Mouse (Mus musculus) kidney, embryonic 16.5 days (tissue): ENCODE data around the gene Mmaa. TPM values are rescaled to one million over a fixed set of nuclear protein-coding genes. Genes with fewer than 3 reads are reported as not detected.

ENCODE experiments used
- ATAC-seq: fragments of 200-750 bp; cut with Nextera tagmentation; 2 replicates; pipeline ENCODE4 v1.8.0; 2017; ENCODE audit warnings: moderate TSS enrichment; ENCODE audit not compliant: low FRiP score, low TSS enrichment
- H3K27ac ChIP-seq: fragments of 300-500 bp; sonication (generic); 2 replicates; pipeline ENCODE4 v1.5.1; 2014; ENCODE audit warnings: low read length
- H3K27me3 ChIP-seq: fragments of 300-500 bp; sonication (generic); 2 replicates; pipeline ENCODE4 v1.6.1; 2014; ENCODE audit warnings: low read length, control low read depth, mixed read lengths; ENCODE audit not compliant: insufficient read depth
- H3K36me3 ChIP-seq: fragments of 300-500 bp; sonication (generic); 2 replicates; pipeline ENCODE4 v1.6.1; 2014; ENCODE audit warnings: low read length, control low read depth, mixed read lengths; ENCODE audit not compliant: insufficient read depth
- H3K4me1 ChIP-seq: fragments of 300-500 bp; sonication (generic); 2 replicates; pipeline ENCODE4 v1.6.1; 2014; ENCODE audit warnings: low read length, control low read depth, mixed read lengths; ENCODE audit not compliant: insufficient read depth
- H3K4me2 ChIP-seq: fragments of 300-500 bp; sonication (generic); replicated peaks from 2 replicates; pipeline ENCODE4 v1.6.1; 2014; ENCODE audit warnings: low read depth, low read length
- H3K4me3 ChIP-seq: fragments of 300-500 bp; sonication (generic); 2 replicates; pipeline ENCODE4 v1.5.1; 2014; ENCODE audit warnings: mild to moderate bottlenecking, low read length
- H3K9ac ChIP-seq: fragments of 300-500 bp; sonication (generic); replicated peaks from 2 replicates; pipeline ENCODE4 v1.6.1; 2014; ENCODE audit warnings: low read length
- H3K9me3 ChIP-seq: fragments of 300-500 bp; sonication (generic); 2 replicates; pipeline ENCODE4 v1.6.1; 2016; ENCODE audit warnings: low read length, control low read depth
- WGBS: fragments of 180-500 bp; shearing (Covaris S2); extraction: QIAGEN DNeasy Blood & Tissue Kit; methylation state at CpG from one replicate; pipeline ENCODE4 v1.1.7; 2014; 5-methylcytosine and 5-hydroxymethylcytosine counted together
- polyA plus RNA-seq: library from polyadenylated mRNA; unstranded; fragments of >200 nt; fragmentation: Nextera tagmentation; extraction: Ambion mirVana; gene quantifications from 2 replicates; pipeline ENCODE4 v1.2.1, GENCODE M21; 2015

Gene Mmaa
- polyA plus RNA-seq, 1 experiment from 2014 or later = 14.0 TPM

DNA sequence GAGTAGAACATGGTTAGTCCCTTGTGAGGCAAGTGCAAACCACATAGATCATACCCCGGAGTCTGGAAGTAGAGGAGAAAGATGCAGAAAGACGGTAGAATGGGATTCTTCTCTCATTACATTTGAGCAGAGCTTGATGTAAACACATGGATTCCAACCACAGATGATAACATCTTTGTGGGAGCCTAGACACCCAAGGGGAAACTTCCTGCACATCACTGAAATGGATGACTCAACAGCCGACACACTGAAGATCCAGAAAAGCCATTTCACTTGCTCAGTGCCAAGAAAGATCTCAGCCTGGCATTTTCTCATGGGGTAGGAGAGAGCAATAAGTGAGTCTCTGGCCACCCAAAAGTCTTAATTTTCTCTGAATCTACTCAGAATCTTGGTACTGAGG is 66.8 kb downstream of the Mmaa start:
- Histone ChIP-seq H3K9me3 (peaks cover 5% of the 10 kb centered on the region; the same call in 1 of the 2 replicates), H3K4me2 (no peak overlapping the region), H3K9ac (no peak overlapping the region), H3K27me3 (no peaks in the 10 kb centered on the region), H3K4me1 (0 out of 2 replicates have a peak, but pooled peaks cover 3% of the 10 kb centered on the region), H3K4me3 (no peak overlapping the region), H3K27ac (no peak overlapping the region), H3K36me3 (no peaks in the 10 kb centered on the region)
- no peak for ATAC-seq
- 91% methylated on average over 3 of the region's 3 CpGs for WGBS

DNA sequence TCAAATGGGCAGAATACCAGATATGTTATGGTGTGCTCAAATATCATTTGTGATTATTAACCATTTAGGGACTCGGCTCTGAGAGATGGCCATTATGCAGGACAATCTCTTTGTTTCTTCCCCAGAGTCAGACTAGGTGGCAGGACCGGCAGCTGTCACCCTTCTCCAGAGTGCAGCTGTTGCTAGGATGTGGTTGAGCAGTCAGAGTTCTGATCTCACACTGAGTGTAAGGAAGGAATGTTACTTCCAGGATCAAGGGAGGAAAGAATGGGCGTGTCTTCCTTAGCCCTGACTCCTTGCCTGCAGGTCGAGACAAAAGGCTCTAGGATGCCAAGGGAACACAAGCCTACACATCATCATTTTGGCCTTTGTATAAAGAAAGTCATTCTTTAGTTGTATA is 67.5 kb downstream of the Mmaa start:
- no peaks in the 10 kb centered on the region for H3K27me3 ChIP-seq
- H3K4me1 ChIP-seq = peaks cover 8% of the 10 kb centered on the region; the same call in 1 of the 2 replicates
- H3K4me3 ChIP-seq = no peak overlapping the region
- H3K27ac ChIP-seq = no peak overlapping the region
- peaks cover 5% of the 10 kb centered on the region; the same call in 1 of the 2 replicates for H3K9me3 ChIP-seq
- H3K9ac ChIP-seq = no peak overlapping the region
- H3K4me2 ChIP-seq = no peak overlapping the region
- no peak for ATAC-seq
- 78% methylated on average over 4 of the region's 4 CpGs for WGBS
- no peaks in the 10 kb centered on the region for H3K36me3 ChIP-seq

DNA sequence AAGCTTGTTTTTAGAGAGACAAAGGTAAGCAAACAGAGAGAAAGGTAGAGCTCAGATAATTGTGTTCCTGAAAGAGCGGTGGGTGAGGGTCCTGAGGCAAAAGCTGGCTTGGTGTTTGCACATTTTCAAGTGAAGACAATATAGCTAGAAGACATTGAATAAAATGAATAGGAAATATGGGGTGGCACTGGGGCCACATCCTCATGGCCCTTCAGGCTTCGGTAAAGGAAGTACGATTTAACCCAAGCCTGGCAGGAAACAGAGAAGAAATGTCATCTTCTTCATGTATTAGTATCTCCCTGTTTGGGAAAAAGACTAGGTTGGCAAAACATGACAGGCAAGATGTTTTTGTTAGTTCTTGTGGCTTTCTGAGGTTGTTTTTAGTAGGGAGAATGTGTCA is 68.7 kb downstream of the Mmaa start:
- peaks cover 5% of the 10 kb centered on the region; the same call in 1 of the 2 replicates for H3K9me3 ChIP-seq
- H3K4me3 ChIP-seq = no peak overlapping the region
- peaks cover 8% of the 10 kb centered on the region; the same call in 1 of the 2 replicates for H3K4me1 ChIP-seq
- H3K4me2 ChIP-seq = no peak overlapping the region
- no peaks in the 10 kb centered on the region for H3K27me3 ChIP-seq
- 88% methylated on average over 3 of the region's 3 CpGs for WGBS
- no peak overlapping the region for H3K27ac ChIP-seq
- no peak overlapping the region for H3K9ac ChIP-seq
- no peak for ATAC-seq
- H3K36me3 ChIP-seq = no peaks in the 10 kb centered on the region

- H3K4me3 ChIP-seq = no peak overlapping the region
- peaks cover 5% of the 10 kb centered on the region; the same call in 1 of the 2 replicates for H3K9me3 ChIP-seq
- ATAC-seq = no peak
- no peaks in the 10 kb centered on the region for H3K27me3 ChIP-seq
- H3K36me3 ChIP-seq = no peaks in the 10 kb centered on the region
- peaks cover 8% of the 10 kb centered on the region; the same call in 1 of the 2 replicates for H3K4me1 ChIP-seq
- no peak overlapping the region for H3K27ac ChIP-seq
- no peak overlapping the region for H3K9ac ChIP-seq
- H3K4me2 ChIP-seq = no peak overlapping the region
- 79% methylated on average over 7 of the region's 7 CpGs for WGBS
Measured at GRCm38 (mm10) chr8:79225586-79225985, 69.2 kb downstream of the Mmaa start.

DNA sequence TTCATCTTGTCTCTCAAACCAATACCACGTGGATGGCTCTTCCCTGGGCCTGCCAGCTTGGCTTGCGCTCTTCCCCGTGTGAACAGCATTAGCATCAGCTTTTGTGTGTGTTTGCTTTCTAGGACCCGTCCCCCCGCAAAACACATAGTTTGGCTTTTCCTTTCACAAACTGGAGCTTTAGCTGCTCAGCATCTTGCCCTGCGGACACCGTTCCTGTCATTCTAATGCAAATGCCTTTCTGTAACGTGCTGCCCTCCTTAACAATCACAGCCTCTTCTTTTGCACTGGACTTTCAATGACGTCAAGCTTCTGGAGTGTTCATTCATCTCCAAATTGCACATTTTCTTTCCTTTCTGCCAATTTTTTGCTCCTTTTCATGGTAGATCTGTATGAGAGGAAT is 70.4 kb downstream of the Mmaa start:
- no peak overlapping the region for H3K27ac ChIP-seq
- WGBS = 92% methylated on average over 9 of the region's 9 CpGs
- no peak overlapping the region for H3K9ac ChIP-seq
- H3K4me3 ChIP-seq = no peak overlapping the region
- H3K9me3 ChIP-seq = peaks cover 5% of the 10 kb centered on the region; the same call in 1 of the 2 replicates
- peaks cover 8% of the 10 kb centered on the region; the same call in 1 of the 2 replicates for H3K4me1 ChIP-seq
- no peaks in the 10 kb centered on the region for H3K36me3 ChIP-seq
- H3K27me3 ChIP-seq = no peaks in the 10 kb centered on the region
- no peak overlapping the region for H3K4me2 ChIP-seq
- ATAC-seq = no peak

DNA sequence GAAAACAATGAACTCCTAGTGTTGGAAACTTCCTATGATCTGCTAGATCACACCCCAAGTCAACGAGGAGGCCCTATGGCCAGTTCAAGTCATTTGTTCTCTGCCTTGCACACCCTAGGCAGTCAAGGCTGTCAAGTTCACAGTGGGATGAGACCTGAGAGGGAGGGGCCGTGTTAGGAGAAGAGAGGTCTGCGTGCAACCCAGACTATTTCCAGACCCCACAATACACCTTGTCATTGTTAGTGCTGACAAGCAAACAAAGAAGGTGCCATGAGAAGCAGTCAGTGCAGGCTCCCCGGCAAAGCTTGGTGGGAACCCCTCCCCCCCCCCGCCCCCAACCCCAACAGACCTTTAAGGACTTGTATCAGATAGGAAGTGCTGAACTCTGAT is 72.0 kb downstream of the Mmaa start:
- Histone ChIP-seq H3K36me3 (no peaks in the 10 kb centered on the region), H3K4me3 (no peak overlapping the region), H3K4me1 (peaks cover 8% of the 10 kb centered on the region; the same call in 1 of the 2 replicates), H3K9ac (no peak overlapping the region), H3K27ac (no peak overlapping the region), H3K9me3 (no peaks in the 10 kb centered on the region), H3K27me3 (no peaks in the 10 kb centered on the region), H3K4me2 (no peak overlapping the region)
- ATAC-seq = no peak
- 60% methylated on average over 5 of the region's 5 CpGs for WGBS

DNA sequence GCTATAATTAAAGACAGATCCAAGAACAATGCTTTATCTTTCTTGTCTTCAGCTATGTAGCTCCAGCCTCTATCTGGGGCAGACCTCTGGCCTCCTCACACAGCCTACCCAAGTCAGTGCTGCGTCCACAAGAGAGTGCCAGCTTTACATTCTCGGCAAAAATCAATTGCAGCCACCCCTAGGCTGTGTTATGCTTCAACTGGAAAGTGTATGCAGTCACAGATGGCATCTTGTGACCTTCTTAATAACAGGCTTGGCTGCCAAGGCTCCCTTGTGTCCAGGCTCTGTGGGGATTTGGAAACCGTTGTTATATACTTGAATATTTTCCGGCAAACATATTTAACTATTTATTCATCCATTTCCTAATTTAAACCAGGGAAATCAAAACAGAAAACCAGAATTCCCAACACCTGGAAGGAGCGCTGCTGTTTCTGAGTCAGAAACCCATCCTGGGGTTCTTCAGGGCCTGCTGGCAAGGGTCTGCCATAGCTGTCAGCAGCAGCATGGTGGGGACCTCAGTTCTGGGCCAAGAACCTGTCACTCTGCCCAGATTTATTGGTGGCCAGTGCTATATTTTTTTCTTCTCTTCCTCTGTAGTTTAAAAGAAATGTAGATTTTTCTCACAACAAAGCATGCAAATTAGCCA is 72.5 kb downstream of the Mmaa start:
- H3K4me2 ChIP-seq = no peak overlapping the region
- ATAC-seq = no peak
- 59% methylated on average over 5 of the region's 5 CpGs for WGBS
- H3K27ac ChIP-seq = no peak overlapping the region
- no peaks in the 10 kb centered on the region for H3K36me3 ChIP-seq
- no peaks in the 10 kb centered on the region for H3K27me3 ChIP-seq
- H3K9me3 ChIP-seq = no peaks in the 10 kb centered on the region
- peaks cover 8% of the 10 kb centered on the region; the same call in 1 of the 2 replicates for H3K4me1 ChIP-seq
- H3K9ac ChIP-seq = no peak overlapping the region
- H3K4me3 ChIP-seq = no peak overlapping the region

Other genes with a start within 250 kb of the Mmaa start
- not detected in 2 replicates for gene 1700011L22Rik, start 46.4 kb downstream of the Mmaa start, polyA plus RNA-seq
- gene Smad1, start 104.6 kb upstream of the Mmaa start, polyA plus RNA-seq = 38.3 and 42.8 TPM in 2 replicates